Mouse (Mus musculus) liver, adult 2 months (tissue): Measurements from ENCODE around the gene Phactr3. TPM values are rescaled to one million over a fixed set of nuclear protein-coding genes. Genes with fewer than 3 reads are reported as not detected.

Source experiments
- DNase-seq: peaks from one replicate; pipeline ENCODE4 v3.0.0-alpha.2; 2011; ENCODE audit warnings: low read depth, low spot score; ENCODE audit errors: extremely low read depth
- H3K27ac ChIP-seq: fragments of 200-500 bp; replicated peaks from 2 replicates; pipeline ENCODE4 v1.5.1; 2012; ENCODE audit warnings: low read depth, mild to moderate bottlenecking, control low read depth, inconsistent platforms, low read length; ENCODE audit not compliant: insufficient read depth
- H3K27me3 ChIP-seq: fragments of 200-500 bp; 2 replicates; pipeline ENCODE4 v1.6.1; 2012; ENCODE audit warnings: mild to moderate bottlenecking, moderate library complexity, low read length, inconsistent platforms; ENCODE audit not compliant: control insufficient read depth, insufficient read depth
- H3K36me3 ChIP-seq: fragments of 200-500 bp; 2 replicates; pipeline ENCODE4 v1.6.1; 2012; ENCODE audit warnings: low read length, inconsistent platforms; ENCODE audit not compliant: control insufficient read depth, insufficient read depth
- H3K4me1 ChIP-seq: fragments of 200-500 bp; 2 replicates; pipeline ENCODE4 v1.6.1; 2011; ENCODE audit warnings: low read length; ENCODE audit not compliant: control insufficient read depth, insufficient read depth
- H3K4me3 ChIP-seq: fragments of 200-500 bp; 2 replicates; pipeline ENCODE4 v1.5.1; 2011; ENCODE audit warnings: low read depth, mild to moderate bottlenecking, control low read depth, low read length, moderate library complexity; ENCODE audit not compliant: insufficient read depth
- H3K79me2 ChIP-seq: fragments of 200-500 bp; 2 replicates; pipeline ENCODE4 v1.6.1; 2012; ENCODE audit warnings: inconsistent platforms, mild to moderate bottlenecking, low read length, moderate library complexity; ENCODE audit not compliant: control insufficient read depth, insufficient read depth
- H3K9ac ChIP-seq: fragments of 200-500 bp; 2 replicates; pipeline ENCODE4 v1.6.1; 2012; ENCODE audit warnings: low read depth, mild to moderate bottlenecking, control low read depth, inconsistent platforms, low read length
- CTCF ChIP-seq: fragments of 200-500 bp; IDR thresholded peaks from 2 replicates; pipeline ENCODE4 v1.5.1; 2011; ENCODE audit warnings: low read depth, low read length, control low read depth
- POLR2A ChIP-seq: fragments of 200-500 bp; IDR thresholded peaks from 2 replicates; pipeline ENCODE4 v1.6.1; 2011; ENCODE audit warnings: low read length, control low read depth; ENCODE audit not compliant: insufficient read depth; ENCODE audit errors: extremely low read depth
- WGBS: fragments of 180-500 bp; shearing (Covaris S2); methylation state at CpG from one replicate; pipeline ENCODE4 v1.1.7; 2018; 5-methylcytosine and 5-hydroxymethylcytosine counted together
- polyA plus RNA-seq: library from polyadenylated mRNA; depleted of rRNA; stranded (reverse); fragments of >200 nt; gene quantifications from 2 replicates; pipeline ENCODE4 v1.2.3, GENCODE M21; 2012
- total RNA-seq: library from RNA; depleted of rRNA; stranded (reverse); fragments of >200 nt; gene quantifications from 2 replicates; pipeline ENCODE4 v1.2.3, GENCODE M21; 2014

The Phactr3 gene
- total and polyA plus RNA-seq, 2 experiments = not detected

DNA sequence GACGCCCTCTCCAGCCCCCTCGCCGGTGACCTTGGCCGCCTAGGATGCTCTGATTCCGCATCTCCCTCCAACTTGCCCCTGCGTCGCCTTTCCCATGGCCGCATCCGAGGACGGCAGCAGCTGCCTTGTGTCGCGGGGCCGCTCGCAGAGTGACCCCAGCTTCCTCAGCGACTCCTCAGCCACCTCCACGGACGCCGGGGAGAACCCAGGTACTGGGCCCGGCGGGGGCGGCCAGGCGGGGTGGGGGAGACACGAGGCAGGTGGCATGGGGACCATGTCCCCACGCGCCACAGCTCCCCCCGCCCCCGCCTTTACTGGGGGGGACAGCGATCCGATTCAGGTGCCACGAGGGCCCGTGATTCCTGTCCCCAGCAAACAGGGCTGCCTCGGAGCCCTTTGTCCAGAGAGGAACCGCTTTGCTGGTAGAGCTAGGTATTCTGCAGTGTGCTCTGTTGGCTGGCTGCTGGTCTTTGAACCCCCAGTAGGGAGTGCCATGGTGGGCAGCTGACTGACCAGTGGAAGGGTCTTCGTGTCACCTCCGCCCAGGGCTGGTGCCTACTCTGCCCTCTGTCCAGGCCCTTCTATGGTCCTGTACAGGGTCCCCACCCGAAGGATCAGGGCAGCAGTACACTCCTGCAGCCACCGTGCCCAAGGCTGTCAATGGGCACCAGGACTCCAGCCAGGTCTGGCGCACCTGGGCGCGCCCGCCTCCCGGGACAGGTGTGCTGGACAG is 23.7 kb downstream of the Phactr3 start:
- Histone ChIP-seq H3K79me2 (no peaks in the 10 kb centered on the region), H3K27ac (no peak overlapping the region), H3K4me1 (no peaks in the 10 kb centered on the region), H3K36me3 (no peaks in the 10 kb centered on the region), H3K9ac (no peak overlapping the region), H3K4me3 (no peak overlapping the region), H3K27me3 (peaks cover 6% of the 10 kb centered on the region; the same call in 1 of the 2 replicates)
- no peak for TF ChIP-seq CTCF
- no peak for TF ChIP-seq POLR2A
- 15% methylated on average over 42 of the region's 42 CpGs for WGBS
- no peak for DNase-seq

DNA sequence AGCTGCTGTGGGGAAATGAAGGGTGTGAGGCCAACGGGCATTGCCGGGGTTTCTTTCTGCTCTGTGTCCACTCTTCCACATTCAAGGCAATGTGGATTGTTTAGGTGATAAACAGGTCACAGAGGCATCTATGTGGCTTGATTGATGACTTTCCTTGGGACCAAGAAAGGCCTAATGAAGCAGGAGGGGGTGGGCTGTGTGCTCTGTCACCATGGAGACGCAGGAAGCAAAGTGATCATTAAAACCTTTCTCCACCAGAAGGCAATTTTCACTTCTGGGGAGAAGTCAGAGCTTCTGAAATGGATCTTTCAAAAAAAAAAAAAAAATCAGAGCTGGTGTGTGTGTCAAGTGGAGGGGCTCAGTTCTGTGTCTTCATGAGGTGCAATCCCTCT is 24.2 kb downstream of the Phactr3 start:
- 37% methylated on average over 3 of the region's 3 CpGs for WGBS

DNA sequence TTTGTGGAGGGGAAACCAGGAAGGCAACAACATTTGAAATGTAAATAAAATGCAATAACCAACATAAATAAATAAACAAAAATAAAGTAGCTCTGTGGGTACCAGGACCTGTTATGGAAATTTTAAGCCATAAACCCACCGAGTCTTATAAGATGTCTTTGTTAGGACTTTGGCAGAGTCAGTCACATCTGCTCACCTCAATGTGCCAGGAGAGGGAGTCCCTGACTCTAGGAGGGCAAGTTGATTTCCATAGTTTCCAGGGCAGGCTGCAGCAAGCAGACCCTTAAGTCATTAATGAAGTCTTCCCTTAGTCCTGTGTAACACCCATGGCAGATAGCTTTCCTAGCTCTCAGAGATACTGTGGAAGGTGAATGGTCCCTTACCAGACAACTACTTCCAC is 25.1 kb downstream of the Phactr3 start:
- no peak for TF ChIP-seq CTCF
- no peak for TF ChIP-seq POLR2A
- Histone ChIP-seq H3K79me2 (no peaks in the 10 kb centered on the region), H3K4me3 (no peak overlapping the region), H3K27ac (no peak overlapping the region), H3K9ac (no peak overlapping the region), H3K4me1 (no peaks in the 10 kb centered on the region), H3K36me3 (no peaks in the 10 kb centered on the region), H3K27me3 (peaks cover 6% of the 10 kb centered on the region; the same call in 1 of the 2 replicates)
- 66% methylated on average over 1 of the region's 1 CpGs for WGBS
- DNase-seq = no peak

More for the DNA sequence above, 24.2 kb downstream of the Phactr3 start:
- Histone ChIP-seq H3K79me2 (no peaks in the 10 kb centered on the region), H3K9ac (no peak overlapping the region), H3K4me1 (no peaks in the 10 kb centered on the region), H3K27ac (no peak overlapping the region), H3K27me3 (peaks cover 6% of the 10 kb centered on the region; the same call in 1 of the 2 replicates), H3K4me3 (no peak overlapping the region), H3K36me3 (no peaks in the 10 kb centered on the region)
- no peak for DNase-seq
- TF ChIP-seq POLR2A = no peak
- no peak for TF ChIP-seq CTCF

DNA sequence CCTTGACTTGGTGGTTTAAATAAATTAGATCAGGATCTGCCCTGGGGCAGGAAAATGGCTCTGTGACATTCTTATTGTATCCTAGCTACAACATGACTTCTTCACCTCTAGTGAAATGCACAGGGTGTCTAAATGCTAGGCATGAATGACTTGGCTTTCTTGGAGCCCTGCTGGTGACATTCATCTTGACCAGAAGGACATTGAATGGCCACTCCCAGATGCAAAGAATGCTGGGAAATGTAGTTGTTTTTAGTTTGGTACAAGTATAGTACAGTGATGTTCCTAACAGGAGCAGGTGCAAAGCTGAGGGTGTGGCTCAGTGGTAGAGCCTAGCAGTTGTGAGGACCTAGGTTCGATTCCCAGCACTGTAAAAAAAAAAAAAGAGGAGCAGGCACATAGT is 30.5 kb downstream of the Phactr3 start:
- H3K4me1 ChIP-seq = no peaks in the 10 kb centered on the region
- WGBS = 50% methylated on average over 1 of the region's 1 CpGs
- no peaks in the 10 kb centered on the region for H3K27me3 ChIP-seq
- H3K36me3 ChIP-seq = no peaks in the 10 kb centered on the region
- no peak overlapping the region for H3K9ac ChIP-seq
- no peaks in the 10 kb centered on the region for H3K79me2 ChIP-seq
- no peak for DNase-seq
- H3K27ac ChIP-seq = no peak overlapping the region
- no peak overlapping the region for H3K4me3 ChIP-seq
- TF ChIP-seq CTCF (no peak), POLR2A (no peak)

DNA sequence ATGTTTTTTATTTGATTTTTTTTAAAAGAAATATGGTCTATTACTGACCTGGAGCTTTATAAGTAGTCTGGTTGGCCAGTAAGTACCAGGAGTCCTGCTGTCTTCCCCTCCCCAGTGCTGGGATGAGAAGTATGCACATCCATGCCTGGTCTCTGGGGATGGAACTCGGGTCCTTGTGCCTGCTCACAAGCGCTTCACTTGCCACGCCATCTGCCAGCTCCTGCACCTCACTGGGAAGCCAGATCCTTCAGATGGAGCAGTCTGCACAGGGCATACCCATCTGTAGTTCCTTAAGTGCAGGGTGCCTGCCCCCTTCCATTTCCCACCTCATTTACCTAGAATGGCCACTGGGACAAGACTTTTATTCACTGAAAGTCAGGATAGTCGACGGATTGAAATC is 31.9 kb downstream of the Phactr3 start:
- no peak overlapping the region for H3K27ac ChIP-seq
- no peaks in the 10 kb centered on the region for H3K79me2 ChIP-seq
- H3K27me3 ChIP-seq = no peaks in the 10 kb centered on the region
- no peaks in the 10 kb centered on the region for H3K36me3 ChIP-seq
- no peak for TF ChIP-seq POLR2A
- no peak for TF ChIP-seq CTCF
- no peaks in the 10 kb centered on the region for H3K4me1 ChIP-seq
- WGBS = 86% methylated on average over 5 of the region's 5 CpGs
- no peak for DNase-seq
- H3K4me3 ChIP-seq = no peak overlapping the region
- no peak overlapping the region for H3K9ac ChIP-seq

DNA sequence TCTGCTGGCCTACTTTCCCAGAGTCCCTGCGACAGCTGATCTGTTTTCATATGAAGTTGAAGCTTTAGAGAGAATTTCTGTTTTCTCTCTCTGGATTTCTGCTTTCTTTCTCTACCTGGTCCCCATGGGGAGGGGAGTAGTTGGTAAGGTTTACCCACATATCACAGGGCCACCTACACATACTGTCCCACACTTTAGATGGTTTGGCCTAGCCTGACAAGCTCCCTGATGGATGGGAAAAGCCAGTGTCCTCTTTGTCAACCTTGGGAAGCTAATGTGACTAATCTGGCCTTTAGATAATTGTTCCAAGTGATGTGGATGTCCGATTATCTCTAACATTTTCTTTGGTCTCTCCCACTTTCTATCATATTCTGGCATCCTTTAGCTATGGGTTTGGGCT is 34.8 kb downstream of the Phactr3 start:
- H3K9ac ChIP-seq = no peak overlapping the region
- H3K4me1 ChIP-seq = no peaks in the 10 kb centered on the region
- H3K79me2 ChIP-seq = no peaks in the 10 kb centered on the region
- no peaks in the 10 kb centered on the region for H3K36me3 ChIP-seq
- no peak overlapping the region for H3K27ac ChIP-seq
- H3K4me3 ChIP-seq = no peak overlapping the region
- 79% methylated on average over 2 of the region's 2 CpGs for WGBS
- no peak for DNase-seq
- no peak for TF ChIP-seq CTCF
- no peak for TF ChIP-seq POLR2A
- no peaks in the 10 kb centered on the region for H3K27me3 ChIP-seq
